Mouse (Mus musculus): ENCODE results near the gene Stfa3. TPM values are rescaled to one million over a fixed set of nuclear protein-coding genes. Genes with fewer than 3 reads are reported as not detected.
A peak's percentile ranks its signal among the peaks of the same experiment; 100 is the strongest.

Gene Stfa3
- total and polyA plus RNA-seq, 3 experiments: not detected

DNA sequence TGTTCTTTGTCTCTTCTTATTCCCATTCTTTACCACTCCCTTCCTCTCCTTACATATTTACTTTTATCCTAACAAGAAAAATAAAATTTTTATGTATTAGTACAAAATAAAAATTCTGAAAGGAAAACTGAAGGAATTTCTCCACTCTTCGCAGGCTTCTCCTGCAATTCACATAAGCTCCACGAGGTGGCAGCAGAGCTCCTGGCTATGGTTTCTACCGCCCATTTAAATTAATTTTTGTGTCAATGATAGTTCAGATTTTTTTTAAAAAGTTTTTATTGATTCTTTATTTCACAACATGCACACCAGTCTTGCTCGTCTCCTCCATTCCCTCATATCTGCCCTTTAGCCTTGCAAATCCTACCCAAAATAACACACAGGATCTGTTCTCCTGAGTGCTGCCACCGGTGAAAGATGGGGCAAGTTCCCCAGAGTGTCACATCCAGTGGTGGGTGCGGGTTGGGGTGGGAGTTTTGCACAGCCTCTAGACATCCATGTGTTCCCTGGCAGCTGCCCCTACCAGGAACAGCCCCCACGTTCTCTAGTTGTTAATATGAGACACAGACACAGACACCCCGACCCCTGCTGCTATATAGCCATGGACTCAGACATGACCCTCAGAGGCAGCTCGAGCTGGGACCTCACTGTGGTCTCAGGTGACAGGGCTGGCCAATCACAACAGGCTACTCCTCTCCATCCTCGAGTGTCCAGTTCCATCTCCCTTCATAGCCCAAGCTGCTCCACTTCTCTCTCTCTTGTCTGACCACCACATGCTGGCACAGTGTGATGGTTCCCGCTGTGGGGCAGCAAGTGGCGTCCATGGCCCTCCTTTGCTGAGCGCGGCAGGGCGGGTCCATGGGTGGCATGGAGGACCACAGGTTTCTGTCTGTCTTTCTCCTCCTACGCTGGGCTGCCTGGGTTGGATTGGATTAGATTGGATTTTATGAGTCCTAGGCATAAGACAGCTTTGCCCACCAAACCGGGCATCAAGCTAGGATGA is 18.3 kb upstream of the Stfa3 start:
- H3K27me3 ChIP-seq (ENCODE audit: control insufficient read depth, insufficient read depth, low read length): no peaks in the 10 kb centered on the region
- TF ChIP-seq EP300 (IDR thresholded peaks at IDR 0.05; ENCODE audit: insufficient read depth, low read depth, low read length): peak; percentile 50; the same call in 1 of the 2 replicates
- TF ChIP-seq POLR2A (IDR thresholded peaks at IDR 0.05; ENCODE audit: insufficient read depth, low read depth, low read length): no peak
- peak; percentile 99 for TF ChIP-seq CTCF (IDR thresholded peaks at IDR 0.05)
- no peak overlapping the region for H3K27ac ChIP-seq
- no peaks in the 10 kb centered on the region for H3K36me3 ChIP-seq (ENCODE audit: control insufficient read depth, insufficient read depth, low read length)
- H3K9ac ChIP-seq (ENCODE audit: low read depth, low read length): no peak overlapping the region
- intact Hi-C loops (cut with DNase I): loop anchor here (1.0 kb wide), 3 partner anchors 149 to 537 kb away; no protein-coding TSS in a partner anchor
- H3K79me2 ChIP-seq (replicated peaks; ENCODE audit: control insufficient read depth, insufficient read depth, low read length): no peaks in the 10 kb centered on the region
- DNase-seq: peak; percentile 16 to 66
- WGBS: 50% methylated on average over 17 of the region's 17 CpGs
- H3K4me3 ChIP-seq: no peak overlapping the region
- no peaks in the 10 kb centered on the region for H3K4me1 ChIP-seq (ENCODE audit: control insufficient read depth, insufficient read depth, low read length)

DNA sequence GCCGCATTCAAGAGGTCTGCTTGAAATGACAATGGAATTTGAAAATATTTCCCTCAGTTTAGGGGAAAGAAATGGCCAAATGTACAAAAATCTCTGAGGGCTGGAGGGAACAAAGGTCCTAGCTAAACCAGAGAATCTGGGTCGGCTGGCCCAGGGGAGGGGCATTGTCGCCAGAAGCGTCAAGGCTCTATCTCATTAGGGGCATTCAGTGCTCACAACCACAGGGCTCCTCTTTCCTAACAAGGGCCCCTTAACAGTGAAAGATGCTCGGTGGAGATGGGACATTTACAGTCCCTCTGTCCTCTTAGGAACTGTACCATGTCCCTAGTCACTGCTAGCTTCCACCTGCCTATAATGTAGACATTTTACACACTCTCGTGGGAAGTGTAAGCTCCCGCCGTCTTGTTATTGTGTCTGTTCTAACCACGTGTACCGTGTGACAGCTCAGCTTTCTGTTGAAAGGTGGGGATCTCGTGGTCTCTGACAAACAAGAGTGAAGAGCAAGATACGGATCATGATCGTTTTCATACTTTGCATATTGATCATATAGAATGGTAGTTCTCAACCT is 16.0 kb upstream of the Stfa3 start:
- WGBS: 54% methylated on average over 13 of the region's 13 CpGs
- no peak overlapping the region for H3K27ac ChIP-seq
- no peak for DNase-seq
- intact Hi-C loops (cut with DNase I): no loop called here
- TF ChIP-seq EP300 (IDR thresholded peaks at IDR 0.05; ENCODE audit: insufficient read depth, low read depth, low read length) (no peak), POLR2A (IDR thresholded peaks at IDR 0.05; ENCODE audit: insufficient read depth, low read depth, low read length) (no peak)
- H3K27me3 ChIP-seq (ENCODE audit: control insufficient read depth, insufficient read depth, low read length): no peaks in the 10 kb centered on the region
- H3K36me3 ChIP-seq (ENCODE audit: control insufficient read depth, insufficient read depth, low read length): no peaks in the 10 kb centered on the region
- no peak overlapping the region for H3K9ac ChIP-seq (ENCODE audit: low read depth, low read length)
- H3K4me1 ChIP-seq (ENCODE audit: control insufficient read depth, insufficient read depth, low read length): no peaks in the 10 kb centered on the region
- no peaks in the 10 kb centered on the region for H3K79me2 ChIP-seq (replicated peaks; ENCODE audit: control insufficient read depth, insufficient read depth, low read length)
- no peak overlapping the region for H3K4me3 ChIP-seq

DNA sequence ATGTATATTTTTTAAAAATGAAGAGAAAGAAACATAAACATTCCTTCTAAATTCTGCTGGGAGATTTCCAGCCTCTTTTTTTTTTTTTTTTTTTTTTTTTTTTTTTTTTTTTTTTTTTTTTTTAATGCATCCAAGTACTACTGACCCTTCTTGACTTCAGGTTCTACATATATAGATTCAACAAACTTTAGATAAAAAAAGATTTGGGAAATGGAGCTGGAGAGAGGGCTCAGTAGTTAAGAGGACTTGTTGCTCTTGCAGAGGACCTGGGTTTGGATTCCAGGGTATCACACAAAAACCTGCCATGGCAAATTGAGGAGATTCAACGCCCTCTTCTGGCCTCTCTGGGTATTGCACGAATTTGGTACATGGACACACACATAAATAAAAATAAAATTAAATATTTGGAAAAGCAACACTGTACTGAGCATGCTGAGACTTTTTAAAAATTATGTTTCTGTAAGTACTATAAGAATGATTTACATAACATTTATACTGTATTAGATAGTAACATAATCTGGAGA is 14.8 kb upstream of the Stfa3 start:
- intact Hi-C loops (cut with DNase I): no loop called here
- WGBS: 9% methylated on average over 2 of the region's 2 CpGs

DNA sequence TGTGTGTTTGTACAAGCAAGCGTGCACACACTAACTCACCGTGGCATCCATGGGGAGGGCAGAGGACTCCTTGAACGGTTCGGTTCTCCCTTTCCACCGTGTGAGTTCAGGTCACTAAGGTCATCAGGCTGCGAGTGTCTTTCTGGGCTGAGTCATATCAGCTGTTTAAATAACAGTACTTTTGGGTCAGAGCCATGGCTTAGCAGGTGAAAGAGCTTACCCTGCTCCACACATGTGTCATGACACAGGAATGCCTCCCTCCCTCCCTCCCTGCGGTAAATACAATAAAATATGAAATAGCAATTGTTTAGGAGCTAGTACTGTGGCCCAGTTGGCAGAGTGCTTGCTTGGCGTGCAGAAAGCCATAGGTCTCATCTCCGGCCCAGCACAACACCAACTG is 14.2 kb upstream of the Stfa3 start:
- H3K9ac ChIP-seq (ENCODE audit: low read depth, low read length): no peak overlapping the region
- no peaks in the 10 kb centered on the region for H3K4me1 ChIP-seq (ENCODE audit: control insufficient read depth, insufficient read depth, low read length)
- 50% methylated on average over 9 of the region's 9 CpGs for WGBS
- TF ChIP-seq EP300 (IDR thresholded peaks at IDR 0.05; ENCODE audit: insufficient read depth, low read depth, low read length) (no peak), CTCF (IDR thresholded peaks at IDR 0.05) (no peak)
- DNase-seq: no peak
- H3K27ac ChIP-seq: no peak overlapping the region
- intact Hi-C loops (cut with DNase I): no loop called here
- H3K79me2 ChIP-seq (replicated peaks; ENCODE audit: control insufficient read depth, insufficient read depth, low read length): no peaks in the 10 kb centered on the region
- H3K27me3 ChIP-seq (ENCODE audit: control insufficient read depth, insufficient read depth, low read length): no peaks in the 10 kb centered on the region
- no peak overlapping the region for H3K4me3 ChIP-seq
- H3K36me3 ChIP-seq (ENCODE audit: control insufficient read depth, insufficient read depth, low read length): no peaks in the 10 kb centered on the region

More for the DNA sequence above, 14.8 kb upstream of the Stfa3 start:
- peak; percentile 62 for TF ChIP-seq CTCF (IDR thresholded peaks at IDR 0.05)
- TF ChIP-seq POLR2A (IDR thresholded peaks at IDR 0.05; ENCODE audit: insufficient read depth, low read depth, low read length): no peak
- TF ChIP-seq EP300 (IDR thresholded peaks at IDR 0.05; ENCODE audit: insufficient read depth, low read depth, low read length): no peak
- no peak for DNase-seq
- H3K4me1 ChIP-seq (ENCODE audit: control insufficient read depth, insufficient read depth, low read length): no peaks in the 10 kb centered on the region
- no peaks in the 10 kb centered on the region for H3K36me3 ChIP-seq (ENCODE audit: control insufficient read depth, insufficient read depth, low read length)
- H3K4me3 ChIP-seq: no peak overlapping the region
- no peak overlapping the region for H3K27ac ChIP-seq
- no peaks in the 10 kb centered on the region for H3K79me2 ChIP-seq (replicated peaks; ENCODE audit: control insufficient read depth, insufficient read depth, low read length)
- H3K9ac ChIP-seq (ENCODE audit: low read depth, low read length): no peak overlapping the region
- no peaks in the 10 kb centered on the region for H3K27me3 ChIP-seq (ENCODE audit: control insufficient read depth, insufficient read depth, low read length)

DNA sequence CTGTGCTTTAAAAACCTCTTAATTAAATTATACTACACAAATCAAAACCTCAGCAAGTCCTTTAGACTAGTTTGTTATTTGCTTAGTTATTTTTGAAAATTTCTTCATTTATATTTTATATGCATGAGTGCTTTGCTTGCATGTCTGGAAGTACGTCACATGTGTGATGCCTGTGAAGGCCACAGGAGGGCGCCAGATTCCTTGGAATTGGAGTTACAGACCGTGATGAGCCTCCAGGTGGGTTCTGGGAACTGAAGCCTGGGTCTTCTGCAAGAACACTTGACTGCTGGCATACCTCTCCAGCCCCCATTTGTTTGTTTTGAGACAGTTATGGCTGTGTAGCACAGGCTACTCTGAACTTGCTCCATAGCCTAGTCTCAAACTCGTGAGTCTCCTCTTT is 13.7 kb upstream of the Stfa3 start:
- intact Hi-C loops (cut with DNase I): no loop called here
- Histone ChIP-seq H3K4me1 (ENCODE audit: control insufficient read depth, insufficient read depth, low read length) (no peaks in the 10 kb centered on the region), H3K27me3 (ENCODE audit: control insufficient read depth, insufficient read depth, low read length) (no peaks in the 10 kb centered on the region), H3K79me2 (replicated peaks; ENCODE audit: control insufficient read depth, insufficient read depth, low read length) (no peaks in the 10 kb centered on the region), H3K4me3 (no peak overlapping the region), H3K36me3 (ENCODE audit: control insufficient read depth, insufficient read depth, low read length) (no peaks in the 10 kb centered on the region), H3K9ac (ENCODE audit: low read depth, low read length) (no peak overlapping the region), H3K27ac (no peak overlapping the region)
- WGBS: 78% methylated on average over 4 of the region's 4 CpGs
- TF ChIP-seq EP300 (IDR thresholded peaks at IDR 0.05; ENCODE audit: insufficient read depth, low read depth, low read length): no peak
- TF ChIP-seq CTCF (IDR thresholded peaks at IDR 0.05): peak; percentile 55
- no peak for DNase-seq

DNA sequence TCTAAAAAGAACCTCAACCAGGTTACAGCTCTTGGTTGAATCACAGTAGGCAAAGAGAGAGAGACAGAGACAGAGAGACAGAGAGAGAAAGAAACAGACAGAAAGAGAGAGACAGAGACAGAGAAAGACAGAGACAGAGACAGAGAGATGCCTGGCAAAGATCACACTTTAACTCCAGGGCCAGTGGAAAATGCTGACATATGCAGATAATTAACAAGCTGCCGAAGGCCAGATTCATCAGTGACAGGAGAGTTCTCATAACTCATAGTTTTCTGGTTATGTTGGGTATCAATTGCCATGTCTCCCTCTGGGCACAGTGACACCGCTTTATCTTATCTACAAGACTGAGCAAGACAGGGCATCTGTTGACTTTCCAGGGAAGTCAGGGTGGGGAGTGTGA is 12.7 kb upstream of the Stfa3 start:
- DNase-seq: no peak
- H3K9ac ChIP-seq (ENCODE audit: low read depth, low read length): no peak overlapping the region
- 52% methylated on average over 2 of the region's 2 CpGs for WGBS
- no peaks in the 10 kb centered on the region for H3K79me2 ChIP-seq (replicated peaks; ENCODE audit: control insufficient read depth, insufficient read depth, low read length)
- no peaks in the 10 kb centered on the region for H3K36me3 ChIP-seq (ENCODE audit: control insufficient read depth, insufficient read depth, low read length)
- no peak for TF ChIP-seq CTCF (IDR thresholded peaks at IDR 0.05)
- no peak for TF ChIP-seq EP300 (IDR thresholded peaks at IDR 0.05; ENCODE audit: insufficient read depth, low read depth, low read length)
- TF ChIP-seq POLR2A (IDR thresholded peaks at IDR 0.05; ENCODE audit: insufficient read depth, low read depth, low read length): no peak
- intact Hi-C loops (cut with DNase I): no loop called here
- no peak overlapping the region for H3K4me3 ChIP-seq
- no peaks in the 10 kb centered on the region for H3K4me1 ChIP-seq (ENCODE audit: control insufficient read depth, insufficient read depth, low read length)
- H3K27ac ChIP-seq: no peak overlapping the region
- no peaks in the 10 kb centered on the region for H3K27me3 ChIP-seq (ENCODE audit: control insufficient read depth, insufficient read depth, low read length)

All from heart, adult 2 months (tissue).